ENCODE assay signal across 25 mouse cellular contexts in genomic region chr17:94735885-94736284, GRCm38 (mm10). TPM values are rescaled to one million over a fixed set of nuclear protein-coding genes. Genes with fewer than 3 reads are reported as not detected.
DNase-seq lines count a peak whose midpoint lies in the region; ATAC-seq lines count a peak whose summit lies in the region.
"Had no signal": no experiment of that assay in that cellular context is flagged by ENCODE, and none has a peak within 500 bp of the region (broad histone marks: within the 10 kb centered on the region; RNA-seq: fewer than 3 reads in every experiment).

No protein-coding gene starts in this region.

- H3K4me2 ChIP-seq in forebrain, embryonic 11.5 days (ENCODE audit: low read depth, low read length, severe bottlenecking), result no peak overlapping the region
- no peak overlapping the region for H3K4me2 ChIP-seq in forebrain, embryonic 14.5 days (ENCODE audit: low read length)
- H3K4me2 ChIP-seq in liver, embryonic 11.5 days, result no peak overlapping the region
- no peak overlapping the region for H3K4me2 ChIP-seq in liver, embryonic 12.5 days
- H3K4me2 ChIP-seq: embryonic facial prominence, embryonic 12.5 days; heart, embryonic 12.5 days; limb, embryonic 15.5 days; liver, embryonic 15.5 days; lung, embryonic 14.5 days; neural tube, embryonic 15.5 days; stomach, embryonic 15.5 days had no signal

- no peak overlapping the region for H3K27ac ChIP-seq in forebrain, embryonic 11.5 days (ENCODE audit: low read depth, low read length)
- H3K27ac ChIP-seq in forebrain, embryonic 14.5 days (ENCODE audit: low read depth, low read length), result no peak overlapping the region
- H3K27ac ChIP-seq in liver, embryonic 11.5 days (ENCODE audit: low read depth, low read length), result no peak overlapping the region
- H3K27ac ChIP-seq in liver, embryonic 12.5 days, result no peak overlapping the region
- H3K27ac ChIP-seq: embryonic facial prominence, embryonic 12.5 days; gastrocnemius, adult 2 months; heart, adult 2 months; limb, embryonic 10.5 days; limb, embryonic 15.5 days; liver, embryonic 15.5 days; neural tube, embryonic 15.5 days; stomach, embryonic 15.5 days had no signal

- no peak overlapping the region for H3K9ac ChIP-seq in forebrain, embryonic 11.5 days (ENCODE audit: low read length)
- no peak overlapping the region for H3K9ac ChIP-seq in forebrain, embryonic 14.5 days (ENCODE audit: low read length)
- no peak overlapping the region for H3K9ac ChIP-seq in liver, embryonic 11.5 days (ENCODE audit: low read depth, low read length)
- no peak overlapping the region for H3K9ac ChIP-seq in liver, embryonic 12.5 days
- H3K9ac ChIP-seq: embryonic facial prominence, embryonic 12.5 days; heart, embryonic 12.5 days; limb, embryonic 15.5 days; liver, embryonic 15.5 days; lung, embryonic 14.5 days; neural tube, embryonic 15.5 days; stomach, embryonic 15.5 days had no signal

- no peaks in the 10 kb centered on the region for H3K9me3 ChIP-seq in forebrain, embryonic 11.5 days (ENCODE audit: control insufficient read depth, low read length)
- H3K9me3 ChIP-seq in forebrain, embryonic 14.5 days (replicated peaks; ENCODE audit: control insufficient read depth, low read length), result no peaks in the 10 kb centered on the region
- H3K9me3 ChIP-seq in liver, embryonic 11.5 days (ENCODE audit: control insufficient read depth, low read length), result no peaks in the 10 kb centered on the region
- H3K9me3 ChIP-seq in liver, embryonic 12.5 days (replicated peaks), result no peaks in the 10 kb centered on the region
- H3K9me3 ChIP-seq: embryonic facial prominence, embryonic 12.5 days; heart, embryonic 12.5 days; limb, embryonic 10.5 days; limb, embryonic 15.5 days; liver, embryonic 15.5 days; neural tube, embryonic 15.5 days; stomach, embryonic 15.5 days had no signal

- 0 out of 2 replicates have a peak, but pooled peaks have one; percentile 24 for ATAC-seq in forebrain, embryonic 11.5 days (replicated peaks; ENCODE audit: low FRiP score)
- ATAC-seq in forebrain, embryonic 14.5 days, result no peak
- ATAC-seq in liver, embryonic 11.5 days (replicated peaks; ENCODE audit: low FRiP score), result peak; percentile 26; the same call in 1 of the 2 replicates
- ATAC-seq in liver, embryonic 12.5 days, result no peak
- ATAC-seq in granulocyte monocyte progenitor cell, adult 5-6 weeks (replicated peaks; ENCODE audit: poor library complexity, severe bottlenecking), result peak; percentile 42
- ATAC-seq in monocyte, adult 5-6 weeks (replicated peaks; ENCODE audit: insufficient number of reproducible peaks, low FRiP score, low TSS enrichment, poor library complexity, severe bottlenecking), result 0 out of 2 replicates have a peak, but pooled peaks have one; percentile 15
- ATAC-seq: intestine, embryonic 16.5 days had no signal

- H3K36me3 ChIP-seq in forebrain, embryonic 11.5 days (ENCODE audit: control insufficient read depth, insufficient read depth, low read length), result no peaks in the 10 kb centered on the region; the same call in 1 of the 2 replicates
- peaks cover 32% of the 10 kb centered on the region for H3K36me3 ChIP-seq in forebrain, embryonic 14.5 days (ENCODE audit: control insufficient read depth, insufficient read depth, low read length)
- no peaks in the 10 kb centered on the region; the same call in 1 of the 2 replicates for H3K36me3 ChIP-seq in liver, embryonic 11.5 days (ENCODE audit: control insufficient read depth, insufficient read depth, low read length)
- peaks cover 54% of the 10 kb centered on the region for H3K36me3 ChIP-seq in liver, embryonic 12.5 days
- H3K36me3 ChIP-seq: stomach, embryonic 15.5 days had no signal

- no peak for DNase-seq in forebrain, embryonic 11.5 days (ENCODE audit: low spot score)
- no peak for DNase-seq in forebrain, embryonic 14.5 days (ENCODE audit: low spot score)
- DNase-seq in liver, embryonic 11.5 days (ENCODE audit: low spot score), result no peak
- DNase-seq in adrenal gland, postnatal 25 days, result no peak
- DNase-seq: adrenal gland, postnatal 10 days; cerebellum, adult 11 months; cerebellum, adult 9-10 months; cerebellum, postnatal 36 days; gastrocnemius, adult 2 months; gastrocnemius, postnatal 36 days; heart, adult 2 months; lung, postnatal 14 days had no signal

- no peaks in the 10 kb centered on the region for H3K4me1 ChIP-seq in forebrain, embryonic 11.5 days (replicated peaks; ENCODE audit: control insufficient read depth, insufficient read depth, low read length)
- H3K4me1 ChIP-seq in forebrain, embryonic 14.5 days (ENCODE audit: control insufficient read depth, insufficient read depth, low read length), result no peaks in the 10 kb centered on the region
- no peaks in the 10 kb centered on the region for H3K4me1 ChIP-seq in liver, embryonic 11.5 days (replicated peaks; ENCODE audit: control insufficient read depth, insufficient read depth, low read length)
- no peaks in the 10 kb centered on the region for H3K4me1 ChIP-seq in liver, embryonic 12.5 days
- H3K4me1 ChIP-seq: embryonic facial prominence, embryonic 12.5 days; heart, embryonic 12.5 days; limb, embryonic 10.5 days; limb, embryonic 15.5 days; liver, embryonic 15.5 days; neural tube, embryonic 15.5 days; stomach, embryonic 15.5 days had no signal

- no peaks in the 10 kb centered on the region for H3K27me3 ChIP-seq in forebrain, embryonic 11.5 days (ENCODE audit: control insufficient read depth, insufficient read depth, low read length)
- H3K27me3 ChIP-seq in forebrain, embryonic 14.5 days (replicated peaks; ENCODE audit: control insufficient read depth, insufficient read depth, low read length), result no peaks in the 10 kb centered on the region
- no peaks in the 10 kb centered on the region for H3K27me3 ChIP-seq in liver, embryonic 11.5 days (replicated peaks; ENCODE audit: control insufficient read depth, insufficient read depth, low read length)
- no peaks in the 10 kb centered on the region for H3K27me3 ChIP-seq in liver, embryonic 12.5 days (replicated peaks)
- H3K27me3 ChIP-seq: embryonic facial prominence, embryonic 12.5 days; heart, embryonic 12.5 days; limb, embryonic 15.5 days; liver, embryonic 15.5 days; neural tube, embryonic 15.5 days; Patski; stomach, embryonic 15.5 days had no signal

- no peak overlapping the region for H3K4me3 ChIP-seq in forebrain, embryonic 11.5 days (ENCODE audit: low read depth, low read length)
- no peak overlapping the region for H3K4me3 ChIP-seq in forebrain, embryonic 14.5 days (ENCODE audit: low read depth, low read length)
- no peak overlapping the region for H3K4me3 ChIP-seq in liver, embryonic 11.5 days (ENCODE audit: low read depth, low read length)
- H3K4me3 ChIP-seq in liver, embryonic 12.5 days, result no peak overlapping the region
- H3K4me3 ChIP-seq: embryonic facial prominence, embryonic 12.5 days; gastrocnemius, adult 2 months; heart, adult 2 months; heart, embryonic 12.5 days; limb, embryonic 10.5 days; limb, embryonic 15.5 days; liver, embryonic 15.5 days; neural tube, embryonic 15.5 days; stomach, embryonic 15.5 days had no signal

RNA-seq across cellular contexts. Expression of gene Mettl4, which starts 13.9 kb away (rescaled TPM):
- 37.4 and 40.5 TPM in 2 replicates for polyA plus RNA-seq in forebrain, embryonic 11.5 days (2014; fragmentation: Nextera tagmentation; extraction: Ambion mirVana)
- 36.7 and 37.8 TPM in 2 replicates for polyA plus RNA-seq in forebrain, embryonic 14.5 days (2014; fragmentation: Nextera tagmentation; extraction: Ambion mirVana)
- 31.0 and 35.4 TPM in 2 replicates for polyA plus RNA-seq in liver, embryonic 11.5 days (2014; fragmentation: Nextera tagmentation; extraction: Ambion mirVana)
- polyA plus RNA-seq in liver, embryonic 12.5 days (2016; fragmentation: Nextera tagmentation; extraction: Ambion mirVana), result 21.0 and 21.1 TPM in 2 replicates
- total RNA-seq in granulocyte monocyte progenitor cell, adult 5-6 weeks (2014; fragmentation: Nextera tagmentation), result 13.8 and 16.8 TPM in 2 replicates
- 25.3 and 25.6 TPM in 2 replicates for total RNA-seq in granulocyte monocyte progenitor cell, adult 5-6 weeks (2017)
- 9.0 to 22.4 TPM (median 11.7 TPM) in 3 replicates for total RNA-seq in monocyte, adult 5-6 weeks (2017)
- 17.7 and 19.9 TPM in 2 replicates for total RNA-seq in adrenal gland, postnatal 25 days (2021)

Comparison
In these comparisons a context has a peak if more than half of its experiments do, and no peak if none do; other contexts are left out.
1. ATAC-seq: peak in forebrain, embryonic 11.5 days (single experiment), liver, embryonic 11.5 days (single experiment), granulocyte monocyte progenitor cell, adult 5-6 weeks (single experiment) and monocyte, adult 5-6 weeks (single experiment); none in forebrain, embryonic 14.5 days (single experiment) and liver, embryonic 12.5 days (single experiment).